Mouse (Mus musculus): ENCODE measurements at regions not wholly inside any gene's neighbourhood (a gene's known extent, or its start where the extent isn't known, plus 50 kb on each side); places are given as distances from the start of the nearest gene placed in this dataset.

DNA sequence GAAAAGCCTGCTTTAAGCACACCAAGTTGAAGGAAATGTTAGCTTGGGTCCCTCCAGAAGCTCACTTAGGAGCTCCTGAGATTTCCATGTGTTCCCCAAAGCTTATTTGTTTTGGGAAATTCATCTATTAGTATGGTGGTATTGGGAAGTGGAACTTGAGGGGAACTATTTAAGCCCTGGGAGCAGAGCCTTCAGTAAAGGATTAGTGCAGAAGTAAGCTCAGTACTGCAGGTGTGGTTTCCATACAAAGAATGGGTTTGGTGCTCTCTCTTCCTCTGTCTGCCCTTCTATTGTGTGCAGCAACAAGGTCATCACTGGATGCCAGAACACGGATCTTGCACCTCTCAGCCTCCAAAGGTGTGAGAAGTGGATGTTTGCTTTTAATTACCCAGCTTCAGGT, 57.2 kb downstream of the Foxa2 start:
- ATAC-seq (ENCODE audit: low FRiP score, low TSS enrichment) = no peak
- Histone ChIP-seq H3K4me3 (replicated peaks; ENCODE audit: low read depth, low read length) (no peak overlapping the region), H3K4me1 (ENCODE audit: control insufficient read depth, insufficient read depth, low read length) (no peaks in the 10 kb centered on the region), H3K36me3 (ENCODE audit: control insufficient read depth, insufficient read depth, low read length) (no peaks in the 10 kb centered on the region), H3K4me2 (ENCODE audit: low read length) (no peak overlapping the region), H3K27me3 (ENCODE audit: control insufficient read depth, insufficient read depth, low read length) (no peaks in the 10 kb centered on the region), H3K9me3 (ENCODE audit: control insufficient read depth, low read length) (no peaks in the 10 kb centered on the region), H3K27ac (replicated peaks; ENCODE audit: low read depth, low read length) (no peak overlapping the region), H3K9ac (replicated peaks; ENCODE audit: low read length) (no peak overlapping the region)
- DNase-seq = no peak
- 62% methylated on average over 1 of the region's 1 CpGs for WGBS

DNA sequence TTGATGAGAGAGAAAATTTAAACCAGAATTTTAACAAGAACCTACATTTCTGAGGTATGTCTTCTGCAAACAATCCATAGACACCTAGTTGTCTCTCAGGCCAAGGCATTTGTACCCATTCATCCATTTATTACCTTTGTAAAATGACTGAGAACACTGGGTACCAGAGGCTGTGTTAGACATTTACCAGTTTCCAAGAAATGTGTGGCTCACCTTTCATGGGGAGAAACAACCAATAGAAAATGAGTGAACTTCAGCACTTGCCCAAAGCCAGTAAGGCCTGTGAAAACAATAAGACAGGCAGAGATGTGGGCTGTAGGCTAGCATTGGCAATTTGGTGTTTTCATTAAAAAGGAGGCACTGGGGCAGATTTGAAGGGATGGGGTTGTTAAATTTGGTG, 58.2 kb downstream of the Foxa2 start:
- no peaks in the 10 kb centered on the region for H3K4me1 ChIP-seq (ENCODE audit: control insufficient read depth, insufficient read depth, low read length)
- no peaks in the 10 kb centered on the region for H3K9me3 ChIP-seq (ENCODE audit: control insufficient read depth, low read length)
- no peak overlapping the region for H3K27ac ChIP-seq (replicated peaks; ENCODE audit: low read depth, low read length)
- H3K36me3 ChIP-seq (ENCODE audit: control insufficient read depth, insufficient read depth, low read length) = no peaks in the 10 kb centered on the region
- no peak overlapping the region for H3K4me3 ChIP-seq (replicated peaks; ENCODE audit: low read depth, low read length)
- DNase-seq (no peak), ATAC-seq (ENCODE audit: low FRiP score, low TSS enrichment) (no peak)
- H3K9ac ChIP-seq (replicated peaks; ENCODE audit: low read length) = no peak overlapping the region
- H3K27me3 ChIP-seq (ENCODE audit: control insufficient read depth, insufficient read depth, low read length) = no peaks in the 10 kb centered on the region
- no peak overlapping the region for H3K4me2 ChIP-seq (ENCODE audit: low read length)

DNA sequence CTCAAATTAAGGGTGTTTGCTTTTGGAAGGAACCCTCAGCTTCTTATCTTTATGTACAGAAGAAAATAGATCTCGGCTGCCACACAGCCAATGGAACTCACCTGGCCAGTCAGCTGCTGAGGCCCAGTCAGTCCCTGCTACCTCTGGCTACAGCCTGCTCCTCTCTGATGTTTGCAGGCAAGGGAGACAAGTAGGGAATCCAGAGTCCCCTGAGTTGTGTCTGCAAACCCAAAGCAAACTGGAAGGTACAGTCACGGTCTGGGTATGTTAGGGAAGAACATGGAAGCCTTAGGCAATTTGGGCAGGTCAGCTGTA, 61.6 kb downstream of the Foxa2 start:
- H3K9me3 ChIP-seq (ENCODE audit: control insufficient read depth, low read length) = no peaks in the 10 kb centered on the region
- no peaks in the 10 kb centered on the region for H3K27me3 ChIP-seq (ENCODE audit: control insufficient read depth, insufficient read depth, low read length)
- H3K4me1 ChIP-seq (ENCODE audit: control insufficient read depth, insufficient read depth, low read length) = 0 out of 2 replicates have a peak, but pooled peaks cover 2% of the 10 kb centered on the region
- H3K4me3 ChIP-seq (replicated peaks; ENCODE audit: low read depth, low read length) = no peak overlapping the region
- H3K36me3 ChIP-seq (ENCODE audit: control insufficient read depth, insufficient read depth, low read length) = no peaks in the 10 kb centered on the region
- no peak overlapping the region for H3K27ac ChIP-seq (replicated peaks; ENCODE audit: low read depth, low read length)
- 85% methylated on average over 2 of the region's 2 CpGs for WGBS
- ATAC-seq (ENCODE audit: low FRiP score, low TSS enrichment) (no peak), DNase-seq (no peak)
- H3K4me2 ChIP-seq (ENCODE audit: low read length) = no peak overlapping the region
- no peak overlapping the region for H3K9ac ChIP-seq (replicated peaks; ENCODE audit: low read length)

DNA sequence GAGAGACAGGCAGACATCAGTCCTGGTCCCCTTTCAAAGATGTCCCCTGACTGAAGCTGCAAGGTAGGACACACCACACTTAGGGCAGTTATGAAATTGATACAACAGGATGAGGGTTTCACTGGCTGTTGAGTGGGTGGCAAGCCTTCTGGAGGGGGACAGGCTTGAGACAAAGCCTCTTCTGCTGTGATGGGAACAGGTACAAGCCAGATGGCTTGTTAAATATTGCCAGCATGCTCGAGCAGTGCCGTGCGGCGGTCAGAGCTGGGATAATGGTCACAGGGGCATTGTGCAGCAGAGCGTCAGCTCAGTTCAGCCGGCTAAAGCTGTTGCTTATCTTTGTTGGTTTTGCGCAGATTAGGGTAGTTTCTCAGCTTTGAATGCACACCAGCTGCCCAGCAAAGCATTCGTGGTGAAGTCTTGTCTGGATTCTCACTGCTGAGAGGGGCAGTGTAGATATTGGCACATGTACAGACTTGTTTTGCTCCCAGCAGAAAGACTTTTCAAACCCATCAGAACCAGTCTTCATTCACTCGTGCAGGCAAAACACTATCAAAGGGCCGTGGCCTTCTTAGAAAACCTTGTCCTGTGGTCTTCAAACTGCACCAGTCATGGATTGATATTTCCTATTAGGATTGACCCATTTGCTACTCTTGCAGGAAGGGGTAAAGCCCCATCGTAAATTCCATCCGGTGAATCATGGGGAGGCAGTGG, 62.1 kb downstream of the Foxa2 start:
- no peak overlapping the region for H3K27ac ChIP-seq (replicated peaks; ENCODE audit: low read depth, low read length)
- H3K36me3 ChIP-seq (ENCODE audit: control insufficient read depth, insufficient read depth, low read length) = no peaks in the 10 kb centered on the region
- 0 out of 2 replicates have a peak, but pooled peaks cover 2% of the 10 kb centered on the region for H3K4me1 ChIP-seq (ENCODE audit: control insufficient read depth, insufficient read depth, low read length)
- no peaks in the 10 kb centered on the region for H3K9me3 ChIP-seq (ENCODE audit: control insufficient read depth, low read length)
- WGBS = 31% methylated on average over 12 of the region's 12 CpGs
- H3K4me2 ChIP-seq (ENCODE audit: low read length) = no peak overlapping the region
- no peak overlapping the region for H3K9ac ChIP-seq (replicated peaks; ENCODE audit: low read length)
- ATAC-seq (ENCODE audit: low FRiP score, low TSS enrichment) (no peak), DNase-seq (peak; percentile 27)
- H3K27me3 ChIP-seq (ENCODE audit: control insufficient read depth, insufficient read depth, low read length) = no peaks in the 10 kb centered on the region
- H3K4me3 ChIP-seq (replicated peaks; ENCODE audit: low read depth, low read length) = no peak overlapping the region

DNA sequence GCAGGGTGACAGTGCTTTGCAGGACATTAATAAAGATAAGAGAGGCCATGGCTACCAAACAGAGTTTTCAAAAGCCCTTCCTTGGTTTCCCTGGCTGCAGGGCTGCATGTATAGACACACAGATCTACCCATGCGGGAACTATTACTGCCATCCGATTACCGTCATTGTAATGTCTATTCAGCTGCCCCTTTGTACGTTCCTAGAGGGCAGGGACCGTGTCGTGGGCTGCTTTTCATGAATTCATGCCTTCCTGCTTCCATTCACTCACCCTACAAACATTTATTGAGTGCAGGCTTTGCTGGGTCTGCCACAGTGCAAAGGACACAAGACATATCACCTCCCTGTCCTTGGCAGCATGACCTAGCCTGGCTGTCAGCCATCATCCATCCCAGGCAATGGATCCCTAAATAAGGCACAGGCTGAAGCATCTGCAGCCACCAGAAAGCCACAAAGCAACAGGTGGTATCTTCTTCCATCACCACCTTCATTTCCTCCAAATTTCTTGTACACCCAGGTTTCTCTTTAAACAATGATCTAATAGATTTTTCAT, 65.8 kb downstream of the Foxa2 start:
- ATAC-seq (ENCODE audit: low FRiP score, low TSS enrichment) = no peak
- WGBS = 14% methylated on average over 6 of the region's 6 CpGs
- no peak overlapping the region for H3K4me2 ChIP-seq (ENCODE audit: low read length)
- no peaks in the 10 kb centered on the region for H3K27me3 ChIP-seq (ENCODE audit: control insufficient read depth, insufficient read depth, low read length)
- no peak for DNase-seq
- H3K9ac ChIP-seq (replicated peaks; ENCODE audit: low read length) = no peak overlapping the region
- H3K36me3 ChIP-seq (ENCODE audit: control insufficient read depth, insufficient read depth, low read length) = no peaks in the 10 kb centered on the region
- no peaks in the 10 kb centered on the region for H3K9me3 ChIP-seq (ENCODE audit: control insufficient read depth, low read length)
- H3K4me1 ChIP-seq (ENCODE audit: control insufficient read depth, insufficient read depth, low read length) = 0 out of 2 replicates have a peak, but pooled peaks cover 2% of the 10 kb centered on the region
- H3K4me3 ChIP-seq (replicated peaks; ENCODE audit: low read depth, low read length) = no peak overlapping the region
- no peak overlapping the region for H3K27ac ChIP-seq (replicated peaks; ENCODE audit: low read depth, low read length)

DNA sequence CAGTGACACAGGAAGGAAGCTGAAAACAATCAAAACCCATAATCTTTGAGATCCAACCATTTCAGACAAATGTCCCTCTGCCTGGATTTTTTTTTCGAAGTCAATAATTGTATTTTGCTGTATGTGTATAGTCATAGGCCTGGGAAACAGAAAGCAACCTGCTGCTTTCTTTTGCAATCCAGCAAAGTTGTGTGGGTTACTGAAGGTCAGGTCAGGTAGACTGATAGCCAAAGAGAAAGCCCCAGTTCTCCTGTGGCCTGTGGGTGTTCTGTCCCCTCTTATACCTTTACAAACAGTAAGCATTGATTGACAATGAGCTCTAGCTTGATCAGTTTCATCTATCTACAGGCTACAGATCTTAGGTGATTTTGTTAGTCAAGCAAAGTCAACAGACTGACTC, 66.4 kb downstream of the Foxa2 start:
- 96% methylated on average over 1 of the region's 1 CpGs for WGBS
- H3K4me2 ChIP-seq (ENCODE audit: low read length) = no peak overlapping the region
- H3K9ac ChIP-seq (replicated peaks; ENCODE audit: low read length) = no peak overlapping the region
- H3K27me3 ChIP-seq (ENCODE audit: control insufficient read depth, insufficient read depth, low read length) = no peaks in the 10 kb centered on the region
- H3K36me3 ChIP-seq (ENCODE audit: control insufficient read depth, insufficient read depth, low read length) = no peaks in the 10 kb centered on the region
- no peak overlapping the region for H3K27ac ChIP-seq (replicated peaks; ENCODE audit: low read depth, low read length)
- H3K4me3 ChIP-seq (replicated peaks; ENCODE audit: low read depth, low read length) = no peak overlapping the region
- DNase-seq (no peak), ATAC-seq (ENCODE audit: low FRiP score, low TSS enrichment) (no peak)
- no peaks in the 10 kb centered on the region for H3K9me3 ChIP-seq (ENCODE audit: control insufficient read depth, low read length)
- H3K4me1 ChIP-seq (ENCODE audit: control insufficient read depth, insufficient read depth, low read length) = 0 out of 2 replicates have a peak, but pooled peaks cover 2% of the 10 kb centered on the region

DNA sequence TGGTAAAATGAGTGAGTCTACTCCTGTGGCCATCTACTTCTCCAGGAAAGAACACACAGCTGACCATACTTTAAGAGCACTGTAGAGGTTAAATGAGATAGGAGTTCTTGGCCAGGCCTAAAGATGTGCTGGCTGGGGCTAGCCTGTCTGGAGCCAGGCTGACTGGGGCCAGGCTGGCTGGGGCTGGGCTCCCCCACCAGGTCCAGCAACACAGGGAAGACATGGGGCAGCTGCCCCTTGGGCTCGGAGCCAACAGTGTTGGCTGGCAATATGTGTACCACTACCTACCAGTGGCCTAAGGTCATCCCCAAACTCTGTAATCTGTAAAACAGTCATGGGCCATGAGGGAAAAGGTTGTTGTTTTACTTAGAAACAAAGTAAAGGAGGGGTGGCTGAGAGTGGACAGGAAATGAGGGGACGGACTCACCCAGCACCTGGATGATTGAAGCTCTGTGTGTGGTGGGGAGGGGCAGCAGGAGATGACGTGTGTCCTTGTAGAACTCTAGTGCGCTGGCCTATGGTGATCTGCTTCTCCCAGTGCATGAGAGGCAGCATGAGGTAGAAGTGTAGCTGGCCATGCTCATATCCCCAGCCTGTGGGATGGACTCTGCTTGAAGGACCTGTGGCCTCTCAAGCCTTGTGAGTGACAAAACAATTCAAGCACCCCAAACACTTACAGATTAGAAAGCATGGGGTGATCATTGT, 67.0 kb downstream of the Foxa2 start:
- no peak overlapping the region for H3K4me2 ChIP-seq (ENCODE audit: low read length)
- H3K27ac ChIP-seq (replicated peaks; ENCODE audit: low read depth, low read length) = no peak overlapping the region
- no peak for ATAC-seq (ENCODE audit: low FRiP score, low TSS enrichment)
- DNase-seq = no peak
- H3K27me3 ChIP-seq (ENCODE audit: control insufficient read depth, insufficient read depth, low read length) = no peaks in the 10 kb centered on the region
- 0 out of 2 replicates have a peak, but pooled peaks cover 2% of the 10 kb centered on the region for H3K4me1 ChIP-seq (ENCODE audit: control insufficient read depth, insufficient read depth, low read length)
- no peak overlapping the region for H3K9ac ChIP-seq (replicated peaks; ENCODE audit: low read length)
- H3K4me3 ChIP-seq (replicated peaks; ENCODE audit: low read depth, low read length) = no peak overlapping the region
- H3K9me3 ChIP-seq (ENCODE audit: control insufficient read depth, low read length) = no peaks in the 10 kb centered on the region
- 88% methylated on average over 4 of the region's 4 CpGs for WGBS
- H3K36me3 ChIP-seq (ENCODE audit: control insufficient read depth, insufficient read depth, low read length) = no peaks in the 10 kb centered on the region

DNA sequence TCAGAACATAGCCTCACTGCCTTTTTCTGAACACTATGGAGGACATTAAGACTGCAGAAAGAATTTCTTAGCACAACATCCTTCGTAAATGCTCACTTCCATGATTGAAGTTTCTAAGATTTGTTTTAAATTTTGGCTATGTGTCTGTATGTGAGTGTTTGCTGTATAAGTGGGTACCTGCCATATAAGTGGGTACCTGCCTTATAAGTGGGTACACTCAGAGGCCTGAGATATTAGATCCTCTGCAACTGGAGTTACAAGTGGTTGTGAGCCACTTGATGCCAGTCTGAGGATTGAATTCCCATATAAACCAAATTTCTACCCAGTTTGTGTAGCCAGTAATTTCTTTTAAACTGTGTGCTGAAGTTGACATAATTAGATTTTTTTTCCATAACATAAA, 67.8 kb downstream of the Foxa2 start:
- Histone ChIP-seq H3K27ac (replicated peaks; ENCODE audit: low read depth, low read length) (no peak overlapping the region), H3K4me1 (ENCODE audit: control insufficient read depth, insufficient read depth, low read length) (0 out of 2 replicates have a peak, but pooled peaks cover 2% of the 10 kb centered on the region), H3K36me3 (ENCODE audit: control insufficient read depth, insufficient read depth, low read length) (no peaks in the 10 kb centered on the region), H3K27me3 (ENCODE audit: control insufficient read depth, insufficient read depth, low read length) (no peaks in the 10 kb centered on the region), H3K9ac (replicated peaks; ENCODE audit: low read length) (no peak overlapping the region), H3K4me2 (ENCODE audit: low read length) (no peak overlapping the region), H3K9me3 (ENCODE audit: control insufficient read depth, low read length) (no peaks in the 10 kb centered on the region), H3K4me3 (replicated peaks; ENCODE audit: low read depth, low read length) (no peak overlapping the region)
- ATAC-seq (ENCODE audit: low FRiP score, low TSS enrichment) (no peak), DNase-seq (no peak)
- WGBS = 83% methylated on average over 1 of the region's 1 CpGs

DNA sequence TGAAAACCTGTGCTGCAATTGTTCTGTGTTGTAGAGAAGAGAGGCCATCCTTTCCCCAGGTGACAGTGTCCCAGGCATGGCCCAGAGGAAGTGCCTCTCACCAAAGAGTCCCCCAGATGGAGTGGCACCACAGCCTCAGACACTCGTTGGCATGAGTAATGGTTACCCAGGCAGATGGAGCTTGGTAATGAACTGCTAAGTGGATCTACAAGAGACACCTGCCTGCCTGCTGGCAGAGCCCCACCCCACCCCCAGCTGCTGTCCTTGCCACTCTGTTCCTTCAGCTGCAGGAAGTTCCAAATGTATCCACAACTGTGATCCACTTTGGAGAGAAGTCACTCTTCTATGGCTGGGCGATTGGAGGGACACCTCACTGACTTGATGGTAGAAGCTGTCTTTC, 72.0 kb downstream of the Foxa2 start:
- no peaks in the 10 kb centered on the region for H3K27me3 ChIP-seq (ENCODE audit: control insufficient read depth, insufficient read depth, low read length)

More for the DNA sequence above, 72.0 kb downstream of the Foxa2 start:
- Histone ChIP-seq H3K9me3 (ENCODE audit: control insufficient read depth, low read length) (no peaks in the 10 kb centered on the region), H3K36me3 (ENCODE audit: control insufficient read depth, insufficient read depth, low read length) (no peaks in the 10 kb centered on the region), H3K4me3 (replicated peaks; ENCODE audit: low read depth, low read length) (no peak overlapping the region), H3K9ac (replicated peaks; ENCODE audit: low read length) (no peak overlapping the region), H3K4me1 (ENCODE audit: control insufficient read depth, insufficient read depth, low read length) (no peaks in the 10 kb centered on the region), H3K4me2 (ENCODE audit: low read length) (no peak overlapping the region), H3K27ac (replicated peaks; ENCODE audit: low read depth, low read length) (no peak overlapping the region)
- DNase-seq (no peak), ATAC-seq (ENCODE audit: low FRiP score, low TSS enrichment) (no peak)
- WGBS = 68% methylated on average over 2 of the region's 2 CpGs
